Mouse (Mus musculus): ENCODE results near the gene Kif26a.
A peak's percentile ranks its signal among the peaks of the same experiment; 100 is the strongest.

Kif26a gene

GRCm38 (mm10) chr12:112145875-112146651, at the start of gene Kif26a:
Kif26a (plus strand) TSS chr12:112146208.
- peak; percentile 70 for DNase-seq

GRCm38 (mm10) chr12:112096733-112097117, 49.3 kb upstream of the Kif26a start:
- DNase-seq: no peak

- no peak for DNase-seq
Observed at GRCm38 (mm10) chr12:112100106-112100505, 45.9 kb upstream of the Kif26a start.

- DNase-seq: no peak
Observed at GRCm38 (mm10) chr12:112101045-112101444, 45.0 kb upstream of the Kif26a start.

GRCm38 (mm10) chr12:112103179-112103578, 42.8 kb upstream of the Kif26a start:
- DNase-seq: no peak

GRCm38 (mm10) chr12:112104890-112105289, 41.1 kb upstream of the Kif26a start:
- DNase-seq: no peak

- no peak for DNase-seq
Observed at GRCm38 (mm10) chr12:112106541-112106971, 39.5 kb upstream of the Kif26a start, which contains the start of gene Aspg. Aspg (plus strand) TSS chr12:112106679.

- DNase-seq: no peak
Observed at GRCm38 (mm10) chr12:112107685-112108084, 38.3 kb upstream of the Kif26a start.

- DNase-seq: no peak
Observed at GRCm38 (mm10) chr12:112108696-112109445, 37.1 kb upstream of the Kif26a start.

GRCm38 (mm10) chr12:112109701-112110100, 36.3 kb upstream of the Kif26a start:
- no peak for DNase-seq

GRCm38 (mm10) chr12:112111323-112111722, 34.7 kb upstream of the Kif26a start:
- DNase-seq: no peak

GRCm38 (mm10) chr12:112112235-112112634, 33.8 kb upstream of the Kif26a start:
- no peak for DNase-seq

- DNase-seq: no peak
Observed at GRCm38 (mm10) chr12:112112686-112113396, 33.2 kb upstream of the Kif26a start.

- DNase-seq: peak; percentile 84
Observed at GRCm38 (mm10) chr12:112113710-112114109, 32.3 kb upstream of the Kif26a start.

- no peak for DNase-seq
Observed at GRCm38 (mm10) chr12:112117006-112117405, 29.0 kb upstream of the Kif26a start.

GRCm38 (mm10) chr12:112117649-112118048, 28.4 kb upstream of the Kif26a start:
- DNase-seq: no peak

- no peak for DNase-seq
Observed at GRCm38 (mm10) chr12:112121188-112121587, 24.8 kb upstream of the Kif26a start.

GRCm38 (mm10) chr12:112125903-112126302, 20.1 kb upstream of the Kif26a start:
- no peak for DNase-seq

GRCm38 (mm10) chr12:112126931-112127635, 18.9 kb upstream of the Kif26a start:
- DNase-seq: peak; percentile 40

GRCm38 (mm10) chr12:112128526-112128925, 17.5 kb upstream of the Kif26a start:
- DNase-seq: no peak

- no peak for DNase-seq
Observed at GRCm38 (mm10) chr12:112129300-112129856, 16.6 kb upstream of the Kif26a start.

GRCm38 (mm10) chr12:112130161-112130860, 15.7 kb upstream of the Kif26a start:
- DNase-seq: peak; percentile 63

Data from thymus, postnatal 4 days (tissue).